Mouse (Mus musculus): ENCODE results near the gene Olfr572. TPM values are rescaled to one million over a fixed set of nuclear protein-coding genes. Genes with fewer than 3 reads are reported as not detected.

Olfr572 gene
- total RNA-seq, 1 experiment, result not detected

GRCm38 (mm10) chr7:102942475-102942874 is 18.3 kb downstream of the Olfr572 start, which contains the start of gene Olfr573-ps1:
Gene Olfr573-ps1, minus strand, starts transcription at chr7:102942575.
- no peaks in the 10 kb centered on the region for H3K9me3 ChIP-seq (ENCODE audit: control insufficient read depth, insufficient read depth, low read depth, low read length)
- no peak within 1 kb of the TSS for H3K4me3 ChIP-seq (ENCODE audit: insufficient read depth in 1 of 2, low read depth in 1 of 2, low read length in 2 of 2, poor library complexity in 1 of 2, severe bottlenecking in 1 of 2)
- no peaks in the 10 kb centered on the region for H3K36me3 ChIP-seq (ENCODE audit: control insufficient read depth, insufficient read depth, low read length, poor library complexity, severe bottlenecking)
- no peak within 1 kb of the TSS for H3K9ac ChIP-seq (ENCODE audit: insufficient read depth, low read depth, low read length, poor library complexity, severe bottlenecking)
- no peaks in the 10 kb centered on the region for H3K4me1 ChIP-seq (ENCODE audit: control insufficient read depth in 2 of 2, insufficient read depth in 2 of 2, low read length in 2 of 2, poor library complexity in 1 of 2)
- in situ Hi-C loops (cut with MboI; ENCODE audit: low sequenced_read_pairs in 2 of 2, unreplicated experiment in 2 of 2), result no loop called here
- DNase-seq (ENCODE audit: low read depth, low spot score), result no peak
- H3K27ac ChIP-seq (ENCODE audit: insufficient read depth, low read depth, low read length, poor library complexity, severe bottlenecking), result no peak within 1 kb of the TSS
- no peak for TF ChIP-seq CHD2 (IDR thresholded peaks at IDR 0.05; ENCODE audit: low read depth, low read length)
- no peak for TF ChIP-seq ZC3H11A (IDR thresholded peaks at IDR 0.05; ENCODE audit: borderline replicate concordance, low read depth, low read length)
- TF ChIP-seq MAFK (IDR thresholded peaks at IDR 0.05; ENCODE audit: insufficient read depth, low read depth, low read length), result no peak
- no peak for TF ChIP-seq HCFC1 (IDR thresholded peaks at IDR 0.05; ENCODE audit: borderline replicate concordance, insufficient read depth, low read length)
- TF ChIP-seq ZNF384 (IDR thresholded peaks at IDR 0.05; ENCODE audit: low read depth, low read length), result no peak

- Histone ChIP-seq H3K4me1 (ENCODE audit: control insufficient read depth in 2 of 2, insufficient read depth in 2 of 2, low read length in 2 of 2, poor library complexity in 1 of 2) (no peaks in the 10 kb centered on the region), H3K4me3 (ENCODE audit: insufficient read depth in 1 of 2, low read depth in 1 of 2, low read length in 2 of 2, poor library complexity in 1 of 2, severe bottlenecking in 1 of 2) (no peak overlapping the region), H3K9me3 (ENCODE audit: control insufficient read depth, insufficient read depth, low read depth, low read length) (no peaks in the 10 kb centered on the region), H3K27ac (ENCODE audit: insufficient read depth, low read depth, low read length, poor library complexity, severe bottlenecking) (no peak overlapping the region), H3K36me3 (ENCODE audit: control insufficient read depth, insufficient read depth, low read length, poor library complexity, severe bottlenecking) (no peaks in the 10 kb centered on the region), H3K9ac (ENCODE audit: insufficient read depth, low read depth, low read length, poor library complexity, severe bottlenecking) (no peak overlapping the region)
- DNase-seq (ENCODE audit: low read depth, low spot score), result no peak
- in situ Hi-C loops (cut with MboI; ENCODE audit: low sequenced_read_pairs in 2 of 2, unreplicated experiment in 2 of 2), result no loop called here
- no peak for TF ChIP-seq ZNF384 (IDR thresholded peaks at IDR 0.05; ENCODE audit: low read depth, low read length)
- TF ChIP-seq MAFK (IDR thresholded peaks at IDR 0.05; ENCODE audit: insufficient read depth, low read depth, low read length), result no peak
- no peak for TF ChIP-seq ZC3H11A (IDR thresholded peaks at IDR 0.05; ENCODE audit: borderline replicate concordance, low read depth, low read length)
- TF ChIP-seq HCFC1 (IDR thresholded peaks at IDR 0.05; ENCODE audit: borderline replicate concordance, insufficient read depth, low read length), result no peak
- TF ChIP-seq CHD2 (IDR thresholded peaks at IDR 0.05; ENCODE audit: low read depth, low read length), result no peak
Measured at GRCm38 (mm10) chr7:102943417-102943816, 19.2 kb downstream of the Olfr572 start.

DNA sequence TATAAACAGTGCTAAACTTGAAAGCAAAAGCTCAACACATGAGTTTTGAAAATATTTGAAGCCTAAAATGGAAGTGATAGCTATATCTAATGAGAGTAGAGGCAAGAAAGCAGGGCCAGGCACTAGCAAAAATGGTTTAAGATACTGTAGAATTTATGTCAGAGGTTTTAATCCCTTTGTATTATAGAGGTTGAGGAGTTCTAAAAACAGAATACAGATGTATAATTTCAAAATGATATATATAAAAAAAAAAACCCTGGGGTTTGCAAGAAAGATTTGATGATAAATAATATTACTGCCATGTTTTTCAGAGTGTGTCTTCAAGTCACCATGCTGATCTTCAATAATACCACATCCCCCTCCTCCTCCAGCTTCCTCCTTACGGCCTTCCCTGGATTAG is 24.0 kb downstream of the Olfr572 start, which contains the start of gene Olfr574:
TSS of gene Olfr574 (plus strand) at position 301 of the 400 bp plus-strand sequence.
- no peaks in the 10 kb centered on the region for H3K9me3 ChIP-seq (ENCODE audit: control insufficient read depth, insufficient read depth, low read depth, low read length)
- no peak for TF ChIP-seq ZNF384 (IDR thresholded peaks at IDR 0.05; ENCODE audit: low read depth, low read length)
- no peak for TF ChIP-seq MAFK (IDR thresholded peaks at IDR 0.05; ENCODE audit: insufficient read depth, low read depth, low read length)
- no peak for TF ChIP-seq CHD2 (IDR thresholded peaks at IDR 0.05; ENCODE audit: low read depth, low read length)
- TF ChIP-seq ZC3H11A (IDR thresholded peaks at IDR 0.05; ENCODE audit: borderline replicate concordance, low read depth, low read length), result no peak
- TF ChIP-seq HCFC1 (IDR thresholded peaks at IDR 0.05; ENCODE audit: borderline replicate concordance, insufficient read depth, low read length), result no peak
- no peaks in the 10 kb centered on the region for H3K36me3 ChIP-seq (ENCODE audit: control insufficient read depth, insufficient read depth, low read length, poor library complexity, severe bottlenecking)
- H3K9ac ChIP-seq (ENCODE audit: insufficient read depth, low read depth, low read length, poor library complexity, severe bottlenecking), result no peak within 1 kb of the TSS
- DNase-seq (ENCODE audit: low read depth, low spot score), result no peak
- in situ Hi-C loops (cut with MboI; ENCODE audit: low sequenced_read_pairs in 2 of 2, unreplicated experiment in 2 of 2), result no loop called here
- H3K4me3 ChIP-seq (ENCODE audit: insufficient read depth in 1 of 2, low read depth in 1 of 2, low read length in 2 of 2, poor library complexity in 1 of 2, severe bottlenecking in 1 of 2), result no peak within 1 kb of the TSS
- H3K4me1 ChIP-seq (ENCODE audit: control insufficient read depth in 2 of 2, insufficient read depth in 2 of 2, low read length in 2 of 2, poor library complexity in 1 of 2), result no peaks in the 10 kb centered on the region
- H3K27ac ChIP-seq (ENCODE audit: insufficient read depth, low read depth, low read length, poor library complexity, severe bottlenecking), result no peak within 1 kb of the TSS

GRCm38 (mm10) chr7:102950732-102951131 is 26.5 kb downstream of the Olfr572 start:
- Histone ChIP-seq H3K9me3 (ENCODE audit: control insufficient read depth, insufficient read depth, low read depth, low read length) (no peaks in the 10 kb centered on the region), H3K27ac (ENCODE audit: insufficient read depth, low read depth, low read length, poor library complexity, severe bottlenecking) (no peak overlapping the region), H3K4me3 (ENCODE audit: insufficient read depth in 1 of 2, low read depth in 1 of 2, low read length in 2 of 2, poor library complexity in 1 of 2, severe bottlenecking in 1 of 2) (no peak overlapping the region), H3K4me1 (ENCODE audit: control insufficient read depth in 2 of 2, insufficient read depth in 2 of 2, low read length in 2 of 2, poor library complexity in 1 of 2) (no peaks in the 10 kb centered on the region), H3K36me3 (ENCODE audit: control insufficient read depth, insufficient read depth, low read length, poor library complexity, severe bottlenecking) (no peaks in the 10 kb centered on the region), H3K9ac (ENCODE audit: insufficient read depth, low read depth, low read length, poor library complexity, severe bottlenecking) (no peak overlapping the region)
- no peak for DNase-seq (ENCODE audit: low read depth, low spot score)
- TF ChIP-seq CHD2 (IDR thresholded peaks at IDR 0.05; ENCODE audit: low read depth, low read length) (no peak), ZC3H11A (IDR thresholded peaks at IDR 0.05; ENCODE audit: borderline replicate concordance, low read depth, low read length) (no peak), MAFK (IDR thresholded peaks at IDR 0.05; ENCODE audit: insufficient read depth, low read depth, low read length) (no peak), HCFC1 (IDR thresholded peaks at IDR 0.05; ENCODE audit: borderline replicate concordance, insufficient read depth, low read length) (no peak), ZNF384 (IDR thresholded peaks at IDR 0.05; ENCODE audit: low read depth, low read length) (no peak)
- in situ Hi-C loops (cut with MboI; ENCODE audit: low sequenced_read_pairs in 2 of 2, unreplicated experiment in 2 of 2), result no loop called here

DNA sequence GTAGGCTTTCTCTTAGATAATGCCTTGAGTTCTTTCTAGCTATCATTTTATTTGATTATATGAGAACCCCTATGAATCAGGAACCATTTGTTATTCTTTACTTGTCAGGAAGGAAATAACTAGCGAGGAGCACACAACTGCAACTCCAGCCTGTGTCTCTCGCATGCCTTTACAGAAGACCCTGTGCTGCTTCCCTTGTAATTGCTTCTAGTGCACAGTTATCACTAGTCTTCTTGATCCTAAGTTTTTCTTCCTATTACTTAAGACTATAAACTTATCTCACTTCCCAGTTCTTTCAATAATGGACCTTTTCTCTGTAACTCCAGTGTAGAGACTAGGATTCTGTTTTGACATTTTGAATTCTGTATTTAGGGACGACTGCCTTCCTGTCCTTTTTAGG is 33.9 kb downstream of the Olfr572 start:
- H3K9ac ChIP-seq (ENCODE audit: insufficient read depth, low read depth, low read length, poor library complexity, severe bottlenecking), result no peak overlapping the region
- TF ChIP-seq ZC3H11A (IDR thresholded peaks at IDR 0.05; ENCODE audit: borderline replicate concordance, low read depth, low read length), result no peak
- no peak for TF ChIP-seq MAFK (IDR thresholded peaks at IDR 0.05; ENCODE audit: insufficient read depth, low read depth, low read length)
- no peak for TF ChIP-seq CHD2 (IDR thresholded peaks at IDR 0.05; ENCODE audit: low read depth, low read length)
- TF ChIP-seq ZNF384 (IDR thresholded peaks at IDR 0.05; ENCODE audit: low read depth, low read length), result no peak
- TF ChIP-seq HCFC1 (IDR thresholded peaks at IDR 0.05; ENCODE audit: borderline replicate concordance, insufficient read depth, low read length), result no peak

More for the DNA sequence above, 33.9 kb downstream of the Olfr572 start:
- no peak overlapping the region for H3K4me3 ChIP-seq (ENCODE audit: insufficient read depth in 1 of 2, low read depth in 1 of 2, low read length in 2 of 2, poor library complexity in 1 of 2, severe bottlenecking in 1 of 2)
- no peak overlapping the region for H3K27ac ChIP-seq (ENCODE audit: insufficient read depth, low read depth, low read length, poor library complexity, severe bottlenecking)
- H3K4me1 ChIP-seq (ENCODE audit: control insufficient read depth in 2 of 2, insufficient read depth in 2 of 2, low read length in 2 of 2, poor library complexity in 1 of 2), result no peaks in the 10 kb centered on the region
- no peaks in the 10 kb centered on the region for H3K9me3 ChIP-seq (ENCODE audit: control insufficient read depth, insufficient read depth, low read depth, low read length)
- H3K36me3 ChIP-seq (ENCODE audit: control insufficient read depth, insufficient read depth, low read length, poor library complexity, severe bottlenecking), result no peaks in the 10 kb centered on the region
- no peak for DNase-seq (ENCODE audit: low read depth, low spot score)
- in situ Hi-C loops (cut with MboI; ENCODE audit: low sequenced_read_pairs in 2 of 2, unreplicated experiment in 2 of 2), result no loop called here

Measured in ES-E14 (cell line).